Mouse (Mus musculus) neural tube, embryonic 10.5 days (tissue): ENCODE measurements around the gene Rps27rt.
A peak's percentile ranks its signal among the peaks of the same experiment; 100 is the strongest.
"Not testable (repeated sequence)": the region's sequence is repeated elsewhere in the genome, so short reads cannot be mapped to it uniquely, and the experiment has no call there.

Experiments used
- DNase-seq: peaks from one replicate; pipeline ENCODE4 v3.0.0-alpha.2; 2017; ENCODE audit warnings: low spot score; ENCODE audit errors: extremely low spot score

The Rps27rt gene

DNA sequence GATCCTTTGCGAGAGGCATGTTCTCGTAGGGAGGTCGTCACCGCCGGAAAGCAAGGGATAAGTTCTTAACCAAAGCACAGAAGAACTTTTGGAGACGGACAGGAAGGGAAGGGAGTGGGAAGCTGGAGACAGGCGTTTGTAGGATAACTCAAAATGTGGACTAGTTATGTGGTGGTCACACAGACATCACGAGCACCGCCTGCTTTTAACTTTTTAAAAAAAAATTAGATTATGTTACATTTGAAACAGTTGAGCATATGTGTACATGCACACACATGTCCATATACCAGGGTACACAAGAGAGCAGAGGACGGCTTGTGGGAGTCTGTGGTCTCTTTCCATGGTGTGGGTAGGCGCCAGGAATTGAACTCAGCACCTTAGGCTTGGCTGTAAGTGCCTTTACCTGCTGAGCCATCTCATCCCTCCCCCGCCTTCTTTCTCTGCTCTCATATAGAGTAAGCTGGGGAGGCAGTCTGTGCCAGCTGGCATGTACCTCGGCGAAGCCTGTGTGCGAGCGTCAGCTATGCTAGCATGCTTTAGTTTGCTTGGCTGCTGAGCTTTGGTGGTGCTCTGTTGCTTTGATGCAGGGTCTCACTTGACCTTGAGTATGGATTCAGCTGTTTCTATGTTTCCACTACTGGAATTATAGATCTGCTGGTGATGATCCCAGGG, at the start of gene Rps27rt:
Gene Rps27rt, minus strand, starts transcription at position 51 of the 672 bp plus-strand sequence.
- DNase-seq, result no peak

DNA sequence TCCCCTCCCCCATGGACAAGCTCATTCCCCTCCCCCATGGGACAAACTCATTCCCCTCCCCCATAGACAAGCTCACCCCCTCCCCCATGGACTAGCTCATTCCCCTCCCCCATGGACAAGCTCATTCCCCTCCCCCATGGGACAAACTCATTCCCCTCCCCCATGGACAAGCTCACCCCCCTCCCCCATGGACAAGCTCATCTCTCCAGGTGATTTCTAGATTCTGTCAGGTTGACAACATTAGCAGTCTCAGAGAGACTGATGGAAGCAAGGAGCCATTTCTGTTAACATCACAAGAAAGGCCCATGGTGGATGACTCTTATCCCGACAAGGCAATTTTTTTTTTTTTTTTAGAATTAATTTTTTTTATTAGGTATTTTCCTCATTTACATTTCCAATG, 48.5 kb upstream of the Rps27rt start:
- not testable (repeated sequence) for DNase-seq

DNA sequence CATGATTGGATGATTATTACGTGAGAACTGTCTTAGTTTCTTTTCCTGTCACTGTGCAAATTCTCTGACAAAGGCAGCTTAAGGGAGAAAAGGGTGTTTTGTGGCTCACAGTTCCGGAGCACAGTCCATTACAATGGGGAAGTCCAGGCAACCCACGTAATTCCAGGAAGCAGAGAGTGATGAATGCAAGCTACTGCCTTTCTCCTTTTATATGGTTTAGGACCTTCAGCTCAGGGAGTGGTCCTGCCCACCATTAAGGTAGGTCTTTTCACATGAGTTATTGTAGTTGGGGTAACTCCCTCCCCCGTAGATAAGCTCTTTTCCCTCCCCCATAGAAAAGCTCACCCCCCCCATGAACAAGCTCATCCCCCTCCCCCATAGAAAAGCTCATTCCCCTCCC, 48.0 kb upstream of the Rps27rt start:
- no peak for DNase-seq

- DNase-seq, result peak; percentile 67
Observed at GRCm38 (mm10) chr9:115029307-115029706, 46.8 kb upstream of the Rps27rt start.

DNA sequence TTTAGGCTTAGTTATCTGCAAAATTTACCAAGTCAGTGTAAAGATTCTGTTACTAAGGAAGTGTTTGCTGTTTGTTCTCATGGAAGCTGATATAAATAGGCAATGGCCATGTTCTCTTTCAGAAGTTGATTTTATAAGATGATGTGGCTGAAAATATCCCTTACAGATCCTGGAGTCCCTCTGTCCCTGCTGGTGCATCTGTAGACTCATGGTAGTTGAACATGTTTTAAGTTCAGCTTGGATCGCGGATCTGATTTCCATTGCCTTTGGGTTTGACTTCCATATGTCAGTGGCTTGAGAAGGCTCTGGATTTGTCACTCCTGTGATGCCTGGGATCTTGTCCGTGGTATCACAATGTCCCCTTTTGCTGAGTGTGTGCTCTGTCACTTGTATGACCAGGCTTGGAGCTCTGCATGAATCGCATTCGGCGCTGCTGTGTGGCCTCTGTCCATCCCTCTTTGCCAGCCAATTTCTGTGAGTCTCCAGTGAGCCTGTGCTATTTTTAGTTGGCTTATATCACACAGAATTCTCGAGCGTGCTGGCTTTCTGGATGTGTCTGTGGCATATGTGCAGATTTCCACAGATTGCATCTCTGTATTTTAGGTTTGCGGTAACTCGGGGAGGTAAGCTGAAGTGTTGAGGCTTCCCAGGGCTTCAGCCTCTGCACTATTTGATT, 41.3 kb upstream of the Rps27rt start:
- DNase-seq, result no peak

DNA sequence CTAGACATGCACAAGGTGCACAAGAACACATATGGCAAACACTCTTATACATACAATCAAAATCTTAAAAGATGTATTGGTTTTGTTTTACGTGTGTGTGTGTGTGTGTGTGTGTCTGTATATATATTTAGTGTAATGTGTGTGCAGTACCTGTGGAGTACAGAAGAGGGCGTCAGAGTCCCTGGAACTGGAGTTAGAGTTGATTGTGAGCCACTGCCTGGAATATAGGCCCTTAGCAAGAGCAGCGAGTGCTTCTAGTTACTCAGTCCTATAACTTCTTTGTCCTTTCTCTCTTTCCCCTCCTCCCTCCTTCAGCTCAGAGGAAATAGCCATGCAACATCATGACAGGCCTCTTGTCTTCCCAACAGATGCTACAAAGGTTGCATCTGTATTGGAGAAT, 40.6 kb upstream of the Rps27rt start:
- no peak for DNase-seq

DNA sequence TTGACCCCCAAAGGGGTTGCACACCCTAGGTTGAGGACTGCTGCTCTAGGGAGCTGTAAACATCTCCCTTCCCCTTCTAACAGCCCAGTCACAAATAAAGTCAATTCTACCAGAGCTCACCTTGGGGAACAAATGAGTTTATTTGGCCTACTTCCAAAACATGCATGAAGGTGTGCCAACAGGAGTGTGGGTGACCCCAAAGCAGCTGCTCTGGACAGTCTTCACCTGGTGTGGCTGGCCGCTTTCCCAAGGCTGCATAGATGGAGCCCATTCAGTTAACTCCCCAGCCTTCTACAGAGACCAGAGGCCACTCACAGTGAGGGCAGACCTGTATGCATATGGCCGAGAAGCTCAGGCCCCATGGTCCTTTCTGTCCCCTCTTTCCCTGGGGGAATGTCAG, 38.9 kb upstream of the Rps27rt start:
- DNase-seq, result no peak

DNA sequence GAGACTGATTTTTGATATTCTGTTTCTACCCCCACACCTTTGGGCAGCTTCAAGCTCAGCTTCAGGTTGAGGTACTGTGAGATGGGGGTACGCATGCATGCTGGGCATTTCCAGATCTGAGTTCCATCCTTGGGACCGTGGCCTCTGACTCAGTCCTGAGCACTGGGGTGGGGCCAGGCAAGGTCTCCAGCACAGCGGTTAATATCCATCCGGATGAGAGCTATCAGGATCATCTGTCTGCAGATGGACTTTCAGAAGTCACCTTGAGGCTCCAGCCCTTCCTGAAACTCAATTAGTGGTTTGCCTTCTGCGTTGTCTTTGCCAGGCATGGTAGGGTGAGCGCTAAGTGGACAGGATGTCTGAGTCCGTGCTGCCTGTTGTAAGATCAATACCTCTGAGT, 37.6 kb upstream of the Rps27rt start:
- no peak for DNase-seq

DNA sequence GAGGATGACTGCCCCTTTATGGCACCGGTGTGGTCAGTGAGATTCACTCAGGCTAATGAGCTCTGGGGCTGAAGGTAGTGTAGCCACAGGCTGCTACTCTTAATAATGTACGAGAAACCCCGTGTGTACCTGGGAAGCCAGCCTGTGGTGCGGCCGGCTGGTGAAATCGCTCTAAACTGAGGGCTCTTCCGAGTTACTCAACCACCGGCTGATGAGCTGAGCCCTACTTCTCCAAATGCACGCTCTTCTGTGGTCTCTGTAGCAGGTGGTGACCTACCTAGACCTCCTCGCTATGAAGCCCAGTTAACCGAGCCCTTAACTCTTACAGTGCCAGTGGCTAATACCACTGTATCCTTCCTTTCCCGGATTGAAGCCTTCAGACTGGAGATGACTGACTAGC, 29.8 kb upstream of the Rps27rt start:
- no peak for DNase-seq

DNA sequence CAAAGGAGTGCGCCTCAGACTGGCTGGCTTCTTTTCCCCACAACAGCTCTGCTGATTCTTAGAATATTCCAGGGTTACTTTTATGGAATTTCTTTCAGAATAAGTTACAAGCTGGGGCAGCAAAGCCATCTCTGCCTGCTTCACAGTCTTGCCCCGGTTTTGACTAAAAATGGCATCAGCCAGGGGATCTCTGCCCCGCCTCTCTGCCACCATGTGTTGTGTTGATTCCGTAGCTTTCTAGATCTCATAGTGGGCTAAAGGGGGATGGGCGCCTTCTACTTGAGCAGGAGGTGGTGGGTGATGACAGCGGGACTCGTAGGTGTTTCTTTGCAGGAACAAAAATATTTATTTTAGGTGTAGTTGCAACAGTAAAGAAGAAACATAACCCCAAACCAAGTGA, 25.7 kb upstream of the Rps27rt start:
- no peak for DNase-seq

- DNase-seq, result no peak
Observed at GRCm38 (mm10) chr9:115007776-115008175, 25.2 kb upstream of the Rps27rt start.

- no peak for DNase-seq
Observed at GRCm38 (mm10) chr9:115005446-115005845, 22.9 kb upstream of the Rps27rt start.

DNA sequence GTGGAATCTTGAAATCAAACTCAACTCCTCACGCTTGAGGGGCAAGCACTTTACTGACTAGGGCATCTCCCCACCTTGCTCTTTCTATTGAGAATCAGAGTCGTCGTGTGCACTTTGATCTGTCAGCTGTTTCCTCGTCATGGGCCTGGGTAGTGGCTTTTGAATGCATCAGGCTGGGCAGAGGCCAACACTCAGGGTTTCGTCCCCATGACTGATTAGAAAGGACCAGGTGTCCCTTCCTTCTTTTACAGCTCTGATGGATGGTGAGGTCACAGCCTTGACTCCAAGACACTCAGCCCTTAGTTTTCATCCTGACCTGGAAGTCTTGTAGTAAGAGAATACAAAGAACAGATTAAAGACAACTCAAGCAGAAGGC, 17.2 kb upstream of the Rps27rt start:
- DNase-seq, result no peak

DNA sequence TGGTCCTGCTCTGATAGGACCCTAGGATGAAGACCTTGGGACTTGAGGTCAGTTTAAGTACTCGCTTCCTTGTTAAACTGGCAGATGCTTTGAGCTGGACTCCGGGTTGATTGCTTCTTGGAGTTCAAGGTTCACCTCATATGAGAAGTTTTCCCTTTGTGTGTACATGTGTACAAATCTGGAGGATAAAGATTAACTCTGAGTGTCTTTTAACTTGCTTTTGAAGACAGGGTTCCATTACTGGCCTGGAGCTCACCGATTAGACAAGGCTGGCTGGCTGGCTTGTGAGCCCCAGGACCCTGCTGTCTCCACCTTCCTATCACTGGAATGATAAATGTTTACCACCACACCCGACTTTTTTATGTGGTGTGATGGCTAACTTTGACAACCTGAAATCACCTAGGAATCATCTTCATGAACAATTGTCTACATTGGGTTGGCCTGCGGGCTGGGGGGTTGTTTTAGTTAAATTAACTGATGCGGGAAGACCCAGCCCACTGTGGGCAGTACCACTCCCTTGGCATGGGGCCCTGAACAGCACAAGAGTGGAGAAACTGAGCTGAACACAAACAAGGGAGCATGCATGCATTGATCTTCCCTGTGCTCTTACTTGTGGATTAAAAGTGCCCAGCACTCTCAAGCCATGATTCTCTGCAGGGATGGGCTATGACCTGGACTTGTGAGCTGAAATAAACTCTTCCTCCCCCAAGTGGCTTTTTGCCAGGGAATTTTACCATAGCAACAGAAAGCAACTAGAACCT, 16.7 kb upstream of the Rps27rt start:
- no peak for DNase-seq

- no peak for DNase-seq
Observed at GRCm38 (mm10) chr9:114996489-114996888, 13.9 kb upstream of the Rps27rt start.

GRCm38 (mm10) chr9:114995716-114996115, 13.2 kb upstream of the Rps27rt start:
- DNase-seq, result no peak

GRCm38 (mm10) chr9:114995250-114995649, 12.7 kb upstream of the Rps27rt start:
- no peak for DNase-seq

DNA sequence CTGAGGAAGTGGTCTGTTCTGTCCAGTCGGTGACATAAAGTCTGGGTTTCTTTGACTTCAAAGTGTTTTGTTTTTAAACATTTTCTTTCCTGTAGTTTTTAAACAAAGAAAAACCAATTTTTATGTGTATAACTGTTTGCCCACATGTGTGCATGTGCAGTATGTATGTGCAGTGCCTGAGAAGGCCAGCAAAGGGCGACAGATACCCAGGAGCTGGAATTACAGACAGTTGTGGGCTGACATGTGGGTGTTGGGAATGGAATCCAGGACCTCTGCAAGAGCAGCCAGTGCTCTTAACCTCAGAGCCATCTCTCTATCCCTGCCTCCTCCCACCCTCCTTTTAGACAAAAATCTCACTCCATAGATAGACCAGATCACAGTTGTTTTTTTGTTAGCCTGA, 10.0 kb upstream of the Rps27rt start:
- DNase-seq, result no peak

DNA sequence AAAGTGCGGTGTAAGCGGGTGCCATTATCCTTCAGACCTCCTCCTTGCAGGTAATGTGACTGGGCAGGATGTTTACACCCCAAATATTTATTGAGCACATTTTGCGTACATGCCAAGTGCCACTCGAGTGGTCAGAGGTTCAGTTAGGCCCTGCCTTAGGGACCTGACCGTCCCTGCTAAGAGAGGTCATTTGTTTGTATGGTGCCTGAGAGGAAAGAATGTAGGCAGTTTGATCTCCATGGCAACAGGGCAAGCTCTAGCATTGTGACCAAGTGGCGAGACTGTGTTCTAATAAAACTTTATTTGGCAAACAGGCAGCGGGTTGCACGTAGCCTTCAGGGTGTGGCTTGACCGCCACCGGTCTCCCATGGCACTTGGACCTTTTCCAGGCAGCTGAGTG, 7.9 kb upstream of the Rps27rt start:
- DNase-seq, result no peak

GRCm38 (mm10) chr9:114988610-114989327, 6.2 kb upstream of the Rps27rt start:
- DNase-seq, result no peak

- no peak for DNase-seq
Observed at GRCm38 (mm10) chr9:114988029-114988428, 5.5 kb upstream of the Rps27rt start.

- no peak for DNase-seq
Observed at GRCm38 (mm10) chr9:114986361-114986760, 3.8 kb upstream of the Rps27rt start.
